Mouse (Mus musculus): ENCODE data around the gene Rpl41. TPM values are rescaled to one million over a fixed set of nuclear protein-coding genes. Genes with fewer than 3 reads are reported as not detected.

The Rpl41 gene
- polyA plus RNA-seq, 1 experiment from 2014 or later: 2,372 TPM

GRCm38 (mm10) chr10:128536266-128536940 lies 12.7 kb downstream of the Rpl41 start:
- Histone ChIP-seq H3K4me3 (replicated peaks) (peak overlapping the region; percentile 22; the same call in 1 of the 2 replicates), H3K9ac (replicated peaks) (no peak overlapping the region), H3K9me3 (replicated peaks) (no peaks in the 10 kb centered on the region), H3K4me2 (peak overlapping the region; percentile 52), H3K27ac (replicated peaks) (0 out of 2 replicates have a peak overlapping the region, but pooled peaks have one; percentile 34), H3K36me3 (0 out of 2 replicates have a peak, but pooled peaks cover 3% of the 10 kb centered on the region), H3K4me1 (peaks cover 4% of the 10 kb centered on the region), H3K27me3 (replicated peaks) (no peaks in the 10 kb centered on the region)
- ATAC-seq (ENCODE audit: low FRiP score): peak; percentile 90
- 16% methylated on average over 18 of the region's 18 CpGs for WGBS

- Histone ChIP-seq H3K36me3 (no peaks in the 10 kb centered on the region), H3K4me1 (peaks cover 4% of the 10 kb centered on the region), H3K27me3 (replicated peaks) (no peaks in the 10 kb centered on the region), H3K4me3 (replicated peaks) (peak overlapping the region; percentile 22; the same call in 1 of the 2 replicates), H3K9me3 (replicated peaks) (no peaks in the 10 kb centered on the region), H3K27ac (replicated peaks) (0 out of 2 replicates have a peak overlapping the region, but pooled peaks have one; percentile 34), H3K4me2 (peak overlapping the region; percentile 52), H3K9ac (replicated peaks) (no peak overlapping the region)
- 81% methylated on average over 4 of the region's 4 CpGs for WGBS
- ATAC-seq (ENCODE audit: low FRiP score): peak; percentile 51; the same call in 1 of the 2 replicates
Measured at GRCm38 (mm10) chr10:128535624-128536265, 13.4 kb downstream of the Rpl41 start.

- Histone ChIP-seq H3K4me2 (no peak overlapping the region), H3K4me3 (replicated peaks) (no peak overlapping the region), H3K9ac (replicated peaks) (no peak overlapping the region), H3K27ac (replicated peaks) (no peak overlapping the region), H3K27me3 (replicated peaks) (no peaks in the 10 kb centered on the region), H3K9me3 (replicated peaks) (no peaks in the 10 kb centered on the region), H3K36me3 (no peaks in the 10 kb centered on the region), H3K4me1 (peaks cover 4% of the 10 kb centered on the region)
- 80% methylated on average over 2 of the region's 2 CpGs for WGBS
- no peak for ATAC-seq (ENCODE audit: low FRiP score)
Measured at GRCm38 (mm10) chr10:128535206-128535605, 13.9 kb downstream of the Rpl41 start.

GRCm38 (mm10) chr10:128526366-128527356 lies 22.4 kb downstream of the Rpl41 start:
- Histone ChIP-seq H3K9me3 (replicated peaks) (no peaks in the 10 kb centered on the region), H3K4me1 (peaks cover 30% of the 10 kb centered on the region), H3K27me3 (replicated peaks) (0 out of 2 replicates have a peak, but pooled peaks cover 5% of the 10 kb centered on the region), H3K4me3 (replicated peaks) (peak overlapping the region; percentile 76), H3K36me3 (no peaks in the 10 kb centered on the region; the same call in 1 of the 2 replicates), H3K27ac (replicated peaks) (0 out of 2 replicates have a peak overlapping the region, but pooled peaks have one; percentile 28), H3K9ac (replicated peaks) (0 out of 2 replicates have a peak overlapping the region, but pooled peaks have one; percentile 34), H3K4me2 (peak overlapping the region; percentile 100)
- no peak for ATAC-seq (ENCODE audit: low FRiP score)
- WGBS: 31% methylated on average over 28 of the region's 28 CpGs

- WGBS: under 1% methylated on average over 37 of the region's 37 CpGs
- Histone ChIP-seq H3K9me3 (replicated peaks) (no peaks in the 10 kb centered on the region), H3K36me3 (no peaks in the 10 kb centered on the region; the same call in none of the 2 replicates), H3K4me2 (peak within 1 kb of the TSS; percentile 100), H3K27ac (replicated peaks) (peak within 1 kb of the TSS; percentile 79), H3K4me3 (replicated peaks) (peak within 1 kb of the TSS; percentile 76), H3K9ac (replicated peaks) (peak within 1 kb of the TSS; percentile 74), H3K4me1 (peaks cover 30% of the 10 kb centered on the region), H3K27me3 (replicated peaks) (0 out of 2 replicates have a peak, but pooled peaks cover 5% of the 10 kb centered on the region)
- ATAC-seq (ENCODE audit: low FRiP score): peak; percentile 92
Measured at GRCm38 (mm10) chr10:128525671-128526308, 23.3 kb downstream of the Rpl41 start, which contains the start of gene Esyt1. Esyt1 (minus strand) TSS chr10:128525871.

GRCm38 (mm10) chr10:128524732-128525662 lies 24.1 kb downstream of the Rpl41 start:
- 0 out of 2 replicates have a peak, but pooled peaks cover 5% of the 10 kb centered on the region for H3K27me3 ChIP-seq (replicated peaks)
- peak overlapping the region; percentile 79 for H3K27ac ChIP-seq (replicated peaks)
- peak overlapping the region; percentile 100 for H3K4me2 ChIP-seq
- H3K4me1 ChIP-seq: peaks cover 30% of the 10 kb centered on the region
- peak overlapping the region; percentile 76 for H3K4me3 ChIP-seq (replicated peaks)
- peaks cover 6% of the 10 kb centered on the region for H3K36me3 ChIP-seq
- no peaks in the 10 kb centered on the region for H3K9me3 ChIP-seq (replicated peaks)
- peak; percentile 56 for ATAC-seq (ENCODE audit: low FRiP score)
- under 1% methylated on average over 58 of the region's 58 CpGs for WGBS
- H3K9ac ChIP-seq (replicated peaks): peak overlapping the region; percentile 74

GRCm38 (mm10) chr10:128524111-128524731 lies 24.9 kb downstream of the Rpl41 start:
- peak overlapping the region; percentile 79; the same call in 1 of the 2 replicates for H3K27ac ChIP-seq (replicated peaks)
- 0 out of 2 replicates have a peak, but pooled peaks cover 5% of the 10 kb centered on the region for H3K27me3 ChIP-seq (replicated peaks)
- no peak for ATAC-seq (ENCODE audit: low FRiP score)
- WGBS: 12% methylated on average over 11 of the region's 11 CpGs
- H3K4me1 ChIP-seq: peaks cover 30% of the 10 kb centered on the region
- H3K9ac ChIP-seq (replicated peaks): peak overlapping the region; percentile 74
- H3K4me2 ChIP-seq: peak overlapping the region; percentile 100
- peak overlapping the region; percentile 76 for H3K4me3 ChIP-seq (replicated peaks)
- peaks cover 6% of the 10 kb centered on the region for H3K36me3 ChIP-seq
- no peaks in the 10 kb centered on the region for H3K9me3 ChIP-seq (replicated peaks)

GRCm38 (mm10) chr10:128522351-128522750 lies 26.8 kb downstream of the Rpl41 start:
- peaks cover 7% of the 10 kb centered on the region; the same call in 1 of the 2 replicates for H3K27me3 ChIP-seq (replicated peaks)
- no peak for ATAC-seq (ENCODE audit: low FRiP score)
- H3K9ac ChIP-seq (replicated peaks): no peak overlapping the region
- H3K4me1 ChIP-seq: peaks cover 30% of the 10 kb centered on the region
- no peak overlapping the region for H3K4me2 ChIP-seq
- no peak overlapping the region for H3K27ac ChIP-seq (replicated peaks)
- H3K9me3 ChIP-seq (replicated peaks): no peaks in the 10 kb centered on the region
- H3K4me3 ChIP-seq (replicated peaks): no peak overlapping the region
- 80% methylated on average over 6 of the region's 6 CpGs for WGBS
- peaks cover 11% of the 10 kb centered on the region for H3K36me3 ChIP-seq

- H3K27ac ChIP-seq (replicated peaks): no peak overlapping the region
- H3K27me3 ChIP-seq (replicated peaks): peaks cover 12% of the 10 kb centered on the region; the same call in 1 of the 2 replicates
- no peak for ATAC-seq (ENCODE audit: low FRiP score)
- H3K9ac ChIP-seq (replicated peaks): no peak overlapping the region
- peaks cover 20% of the 10 kb centered on the region for H3K36me3 ChIP-seq
- no peaks in the 10 kb centered on the region for H3K9me3 ChIP-seq (replicated peaks)
- H3K4me3 ChIP-seq (replicated peaks): no peak overlapping the region
- WGBS: 89% methylated on average over 16 of the region's 16 CpGs
- H3K4me1 ChIP-seq: peaks cover 19% of the 10 kb centered on the region
- no peak overlapping the region for H3K4me2 ChIP-seq
Measured at GRCm38 (mm10) chr10:128520591-128520990, 28.5 kb downstream of the Rpl41 start.
